Mouse (Mus musculus): ENCODE measurements around the gene Tspan7. TPM values are rescaled to one million over a fixed set of nuclear protein-coding genes. Genes with fewer than 3 reads are reported as not detected.

Tspan7 gene
- total RNA-seq, 1 experiment from 2014 or later = not detected

DNA sequence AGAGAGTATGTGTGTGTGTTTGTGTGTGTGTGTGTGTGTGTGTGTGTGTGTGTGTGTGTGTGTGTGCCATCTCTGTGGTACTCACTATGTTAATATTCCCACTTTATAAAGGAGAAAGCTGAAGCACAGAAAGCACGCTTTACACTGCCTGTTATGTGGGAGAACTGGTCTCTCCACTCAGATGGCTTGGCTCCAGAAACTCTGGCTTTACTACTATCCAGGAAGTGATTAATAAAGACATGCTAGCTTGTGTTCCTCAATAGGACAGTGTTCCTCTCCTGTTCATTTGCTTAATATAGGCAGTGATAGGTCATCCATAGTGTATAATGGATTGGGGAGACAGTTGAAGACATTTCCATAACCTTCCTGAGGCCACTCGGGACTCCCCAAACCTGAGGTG lies 54.1 kb downstream of the Tspan7 start:
- no peak for ATAC-seq (replicated peaks; ENCODE audit: insufficient number of reproducible peaks, low FRiP score, low TSS enrichment, poor library complexity, severe bottlenecking)

GRCm38 (mm10) chrX:10539482-10540166 lies 54.7 kb downstream of the Tspan7 start:
- ATAC-seq (replicated peaks; ENCODE audit: insufficient number of reproducible peaks, low FRiP score, low TSS enrichment, poor library complexity, severe bottlenecking) = no peak

DNA sequence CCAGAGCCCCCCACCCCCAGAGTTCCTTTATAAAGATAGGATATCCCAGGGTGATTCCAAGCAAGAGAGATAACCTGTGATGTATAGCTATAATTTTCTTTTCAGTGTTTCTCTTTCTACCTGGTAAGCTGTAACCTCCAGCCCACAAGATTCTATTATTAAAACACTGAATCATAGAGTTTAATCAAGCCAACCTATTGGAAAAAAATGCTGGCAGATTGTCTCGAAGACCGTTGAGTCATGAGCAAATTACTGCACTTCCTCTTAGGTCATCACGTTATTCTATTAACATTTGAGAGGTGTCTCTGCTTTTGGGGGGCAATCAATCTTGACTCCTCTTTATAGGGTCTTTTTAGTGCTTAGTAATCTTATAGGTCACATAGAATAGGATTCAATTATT lies 61.9 kb downstream of the Tspan7 start:
- ATAC-seq (replicated peaks; ENCODE audit: insufficient number of reproducible peaks, low FRiP score, low TSS enrichment, poor library complexity, severe bottlenecking) = no peak

DNA sequence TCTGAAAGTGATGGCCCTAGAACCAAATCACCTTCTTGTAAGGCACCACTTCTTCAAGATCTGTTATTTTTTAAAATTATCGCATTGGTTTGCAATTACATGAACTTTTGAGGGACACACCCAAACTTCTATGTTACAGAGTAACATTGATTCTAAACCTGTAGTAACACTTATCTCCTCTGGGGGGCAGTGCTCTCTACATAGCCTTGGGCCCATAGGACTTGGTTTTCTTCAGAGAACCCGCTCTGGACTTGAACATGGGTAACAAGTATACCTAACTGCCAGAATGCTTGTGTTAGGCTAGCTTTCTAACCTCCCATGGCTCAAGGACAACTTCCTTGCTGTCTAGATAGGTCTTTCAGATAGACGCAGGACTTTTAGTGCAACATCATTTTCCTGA lies 64.8 kb downstream of the Tspan7 start:
- no peak for ATAC-seq (replicated peaks; ENCODE audit: insufficient number of reproducible peaks, low FRiP score, low TSS enrichment, poor library complexity, severe bottlenecking)

GRCm38 (mm10) chrX:10556899-10557298 lies 71.9 kb downstream of the Tspan7 start:
- ATAC-seq (replicated peaks; ENCODE audit: insufficient number of reproducible peaks, low FRiP score, low TSS enrichment, poor library complexity, severe bottlenecking) = no peak

- no peak for ATAC-seq (replicated peaks; ENCODE audit: insufficient number of reproducible peaks, low FRiP score, low TSS enrichment, poor library complexity, severe bottlenecking)
These were observed 72.6 kb downstream of the Tspan7 start for GRCm38 (mm10) chrX:10557596-10557995.

DNA sequence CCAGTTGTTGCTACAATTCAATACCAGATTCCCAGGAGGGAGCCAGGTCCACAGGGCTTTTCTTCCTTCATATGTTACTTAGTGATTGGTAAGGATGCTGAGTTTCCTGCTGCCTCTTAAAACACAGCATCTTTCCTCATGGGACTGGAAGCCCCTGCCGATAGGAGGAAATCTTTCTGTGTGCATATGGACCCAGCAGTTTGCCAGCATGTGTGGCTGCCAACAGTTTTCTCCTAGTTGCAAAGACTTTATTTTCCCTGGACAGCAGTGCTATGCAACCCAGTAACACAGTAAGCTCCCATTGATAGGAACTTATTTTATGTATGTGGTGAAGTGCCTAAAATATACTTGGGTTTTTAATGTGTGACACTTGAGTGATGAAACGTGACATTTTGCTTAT lies 73.7 kb downstream of the Tspan7 start:
- ATAC-seq (replicated peaks; ENCODE audit: insufficient number of reproducible peaks, low FRiP score, low TSS enrichment, poor library complexity, severe bottlenecking) = no peak

DNA sequence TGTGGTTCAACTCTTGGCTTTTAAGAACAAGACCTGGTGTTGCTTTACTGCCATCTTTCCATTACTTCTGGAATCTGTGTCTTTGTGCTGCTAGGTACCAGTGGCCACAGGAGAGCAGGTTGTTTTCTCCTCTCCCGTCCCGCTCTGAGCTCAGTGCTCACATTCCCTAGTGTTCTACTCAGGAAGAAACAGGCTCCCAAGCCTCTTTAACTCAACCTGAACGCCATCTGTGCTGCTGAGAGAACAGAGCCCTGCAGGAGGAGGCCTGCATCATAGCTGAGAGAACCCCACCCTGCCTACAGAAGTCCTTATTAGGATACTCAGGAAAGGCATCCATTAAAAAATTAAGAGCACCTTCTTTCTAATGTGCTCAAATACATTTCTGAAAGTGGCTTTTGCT lies 80.9 kb downstream of the Tspan7 start:
- no peak for ATAC-seq (replicated peaks; ENCODE audit: insufficient number of reproducible peaks, low FRiP score, low TSS enrichment, poor library complexity, severe bottlenecking)

DNA sequence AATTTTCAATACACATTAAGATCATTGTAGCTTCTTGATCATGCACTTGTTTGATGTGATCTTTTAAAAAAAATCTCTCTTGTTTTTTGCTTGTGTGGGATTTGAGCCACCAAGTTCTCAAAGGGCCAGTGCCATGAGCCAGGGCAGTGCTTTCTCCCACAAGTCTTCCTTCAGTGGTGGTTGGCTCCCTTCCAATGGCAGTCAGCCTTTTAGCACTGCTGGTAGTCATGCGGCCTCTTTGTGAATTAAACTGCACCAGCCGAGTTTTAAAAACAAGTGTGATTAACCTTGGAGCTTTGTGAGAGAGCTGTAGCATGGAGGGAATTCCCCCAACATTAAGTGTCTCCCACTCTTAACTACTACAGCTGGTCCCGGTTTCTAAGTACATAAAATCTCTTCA lies 89.6 kb downstream of the Tspan7 start:
- ATAC-seq (replicated peaks; ENCODE audit: insufficient number of reproducible peaks, low FRiP score, low TSS enrichment, poor library complexity, severe bottlenecking) = no peak

- ATAC-seq (replicated peaks; ENCODE audit: insufficient number of reproducible peaks, low FRiP score, low TSS enrichment, poor library complexity, severe bottlenecking) = no peak
These were observed 90.4 kb downstream of the Tspan7 start for GRCm38 (mm10) chrX:10575406-10575805.

DNA sequence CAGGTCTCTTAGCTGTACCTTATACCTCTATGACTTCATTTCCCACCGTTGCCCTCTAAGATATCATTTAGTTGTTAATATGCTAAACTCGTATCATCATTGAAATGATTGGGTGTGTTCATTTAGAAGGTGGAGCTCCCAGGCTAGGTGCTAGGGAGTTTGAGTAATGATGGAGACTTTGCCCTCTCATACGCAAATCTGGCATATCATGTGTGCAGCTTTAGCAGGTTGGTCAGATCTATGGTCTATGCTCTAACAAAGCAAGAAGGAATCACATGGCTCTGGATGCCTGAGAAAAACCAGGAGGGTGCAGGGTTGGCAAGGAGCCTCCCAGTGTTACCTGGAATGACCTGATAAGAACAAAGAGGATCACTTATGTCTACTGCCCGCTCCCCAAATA lies 91.4 kb downstream of the Tspan7 start:
- no peak for ATAC-seq (replicated peaks; ENCODE audit: insufficient number of reproducible peaks, low FRiP score, low TSS enrichment, poor library complexity, severe bottlenecking)

- ATAC-seq (replicated peaks; ENCODE audit: insufficient number of reproducible peaks, low FRiP score, low TSS enrichment, poor library complexity, severe bottlenecking) = no peak
These were observed 92.4 kb downstream of the Tspan7 start for GRCm38 (mm10) chrX:10577356-10577755.

DNA sequence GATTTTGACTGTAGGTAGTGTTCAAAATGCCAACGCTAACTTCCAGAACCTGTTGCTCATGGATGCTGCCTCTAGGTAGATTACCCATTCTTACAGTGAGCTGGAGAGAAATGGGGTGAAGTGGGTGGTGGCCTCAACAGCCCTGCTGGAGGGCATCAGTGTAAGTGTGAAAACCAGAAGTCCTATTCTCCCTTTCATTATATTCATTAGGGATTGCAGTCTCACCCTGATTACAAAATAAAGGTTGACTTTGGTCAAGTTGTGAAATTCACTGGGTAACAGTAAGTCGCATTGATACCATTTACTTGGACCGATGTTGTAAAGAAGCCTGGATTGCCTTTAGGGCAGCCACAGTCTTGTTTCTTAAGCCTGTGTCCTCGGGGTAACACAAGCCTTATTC lies 97.8 kb downstream of the Tspan7 start:
- ATAC-seq (replicated peaks; ENCODE audit: insufficient number of reproducible peaks, low FRiP score, low TSS enrichment, poor library complexity, severe bottlenecking) = no peak

DNA sequence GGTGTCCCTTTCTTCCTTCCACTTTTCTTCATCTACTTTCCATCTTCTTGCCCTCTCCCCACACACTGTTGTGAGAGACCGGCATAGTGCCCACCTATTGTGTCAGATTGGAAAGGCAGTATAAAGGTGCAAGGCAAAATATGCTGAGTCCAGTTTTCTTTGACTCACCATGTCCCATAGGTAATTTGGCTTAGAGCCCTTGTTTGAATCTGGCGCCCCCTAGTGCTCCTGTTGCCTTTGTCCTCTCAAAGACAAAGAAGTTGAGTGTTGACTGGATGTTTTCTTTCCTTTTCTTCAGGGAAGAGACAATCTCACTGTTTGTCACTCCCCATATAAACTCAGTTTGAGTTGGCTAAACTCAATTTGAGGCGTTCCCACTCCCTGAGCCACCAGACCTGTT lies 107.3 kb downstream of the Tspan7 start:
- ATAC-seq (replicated peaks; ENCODE audit: insufficient number of reproducible peaks, low FRiP score, low TSS enrichment, poor library complexity, severe bottlenecking) = no peak

GRCm38 (mm10) chrX:10593561-10593960 lies 108.6 kb downstream of the Tspan7 start:
- ATAC-seq (replicated peaks; ENCODE audit: insufficient number of reproducible peaks, low FRiP score, low TSS enrichment, poor library complexity, severe bottlenecking) = no peak

DNA sequence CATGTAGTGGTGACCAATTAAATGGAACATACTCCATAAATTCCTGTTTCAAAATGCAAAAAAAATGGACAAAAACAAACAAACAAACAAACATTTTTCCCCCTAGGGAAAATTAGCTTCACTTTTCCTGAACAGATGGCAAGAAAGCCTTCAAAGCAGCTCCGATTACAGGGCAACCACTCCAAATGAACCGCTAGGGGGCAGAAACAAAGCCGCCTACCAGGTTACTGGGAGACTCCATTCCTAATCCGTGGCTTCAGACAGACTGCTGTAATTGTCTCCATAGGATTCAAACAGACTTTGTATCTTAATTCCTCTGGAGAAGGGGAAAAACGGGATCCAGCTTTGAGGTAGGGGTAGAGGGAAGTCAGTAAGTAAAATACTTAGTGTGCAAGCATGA lies 132.2 kb downstream of the Tspan7 start:
- ATAC-seq (replicated peaks; ENCODE audit: insufficient number of reproducible peaks, low FRiP score, low TSS enrichment, poor library complexity, severe bottlenecking) = no peak

DNA sequence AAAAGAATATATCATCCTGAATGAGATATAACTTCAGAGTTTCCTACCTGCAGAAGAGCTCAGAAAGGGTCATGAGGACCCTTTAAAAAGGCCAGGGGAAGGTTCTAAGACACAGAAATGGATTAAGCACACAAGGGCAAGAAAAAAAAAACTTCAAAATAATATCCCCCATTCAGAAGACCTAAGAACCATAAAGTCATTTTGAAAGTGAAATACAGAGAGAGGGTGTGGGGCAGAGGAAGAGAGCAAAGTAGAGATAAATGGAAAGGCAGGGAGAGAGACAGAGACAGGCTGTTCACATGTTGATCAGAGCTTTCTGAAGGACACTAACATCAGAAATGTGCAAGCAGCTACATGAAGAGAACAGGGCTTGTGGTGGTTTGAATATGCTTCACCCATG lies 156.1 kb downstream of the Tspan7 start:
- ATAC-seq (replicated peaks; ENCODE audit: insufficient number of reproducible peaks, low FRiP score, low TSS enrichment, poor library complexity, severe bottlenecking) = no peak
